Mouse (Mus musculus) stomach, postnatal 0 days (tissue): ENCODE measurements at regions not wholly inside any gene's neighbourhood (a gene's known extent, or its start where the extent isn't known, plus 50 kb on each side); places are given as distances from the start of the nearest gene placed in this dataset.

Source experiments
- CTCF ChIP-seq: IDR thresholded peaks from 2 replicates; pipeline ENCODE4 v1.5.1; 2016; ENCODE audit warnings: antibody characterized with exemption, low read depth, mild to moderate bottlenecking, moderate library complexity
- EP300 ChIP-seq: optimal IDR thresholded peaks from 2 replicates; pipeline ENCODE3; 2016; ENCODE audit warnings: antibody characterized with exemption

GRCm38 (mm10) chr10:92082111-92082510 is 640.1 kb downstream of the Nedd1 start:
- TF ChIP-seq CTCF (no peak), EP300 (no peak)
